Mouse (Mus musculus) kidney, postnatal 0 days (tissue): Measurements from ENCODE around the gene Slc31a2. TPM values are rescaled to one million over a fixed set of nuclear protein-coding genes. Genes with fewer than 3 reads are reported as not detected.
A peak's percentile ranks its signal among the peaks of the same experiment; 100 is the strongest.

Source experiments
- ATAC-seq: fragments of 200-750 bp; cut with Nextera tagmentation; replicated peaks from 2 replicates; pipeline ENCODE4 v1.8.0; 2017; ENCODE audit warnings: low read depth, moderate number of reproducible peaks, moderate TSS enrichment, moderate library complexity; ENCODE audit not compliant: low FRiP score
- DNase-seq: peaks from one replicate; pipeline ENCODE4 v3.0.0-alpha.2; 2016; ENCODE audit warnings: low spot score
- H3K27ac ChIP-seq: fragments of 300-500 bp; sonication (generic); 2 replicates; pipeline ENCODE4 v1.5.1; 2014; ENCODE audit warnings: mild to moderate bottlenecking
- H3K27me3 ChIP-seq: fragments of 300-500 bp; sonication (generic); 2 replicates; pipeline ENCODE4 v1.6.1; 2014; ENCODE audit warnings: low read length, mixed read lengths; ENCODE audit not compliant: insufficient read depth
- H3K36me3 ChIP-seq: fragments of 300-500 bp; sonication (generic); 2 replicates; pipeline ENCODE4 v1.6.1; 2014; ENCODE audit warnings: low read length, mixed read lengths; ENCODE audit not compliant: insufficient read depth
- H3K4me1 ChIP-seq: fragments of 300-500 bp; sonication (generic); replicated peaks from 2 replicates; pipeline ENCODE4 v1.6.1; 2014; ENCODE audit warnings: antibody characterized with exemption, low read length, mixed read lengths; ENCODE audit not compliant: insufficient read depth
- H3K4me2 ChIP-seq: fragments of 300-500 bp; sonication (generic); 2 replicates; pipeline ENCODE4 v1.6.1; 2014; ENCODE audit warnings: mild to moderate bottlenecking, low read length, moderate library complexity, mixed read lengths
- H3K4me3 ChIP-seq: fragments of 300-500 bp; sonication (generic); replicated peaks from 2 replicates; pipeline ENCODE4 v1.5.1; 2014; ENCODE audit warnings: low read depth, low read length
- H3K9ac ChIP-seq: fragments of 300-500 bp; sonication (generic); 2 replicates; pipeline ENCODE4 v1.6.1; 2014; ENCODE audit warnings: low read depth, low read length
- H3K9me3 ChIP-seq: fragments of 300-500 bp; sonication (generic); replicated peaks from 2 replicates; pipeline ENCODE4 v1.6.1; 2016; ENCODE audit warnings: low read length, inconsistent platforms, mixed read lengths
- CTCF ChIP-seq: IDR thresholded peaks from 2 replicates; pipeline ENCODE4 v1.5.1; 2016; ENCODE audit warnings: antibody characterized with exemption, low read depth, mild to moderate bottlenecking, moderate library complexity
- WGBS: fragments of 180-500 bp; shearing (Covaris S2); extraction: QIAGEN DNeasy Blood & Tissue Kit; methylation state at CpG from one replicate; pipeline ENCODE4 v1.1.7; 2014; 5-methylcytosine and 5-hydroxymethylcytosine counted together
- polyA plus RNA-seq: library from polyadenylated mRNA; unstranded; fragments of >200 nt; fragmentation: Nextera tagmentation; extraction: Ambion mirVana; gene quantifications from 2 replicates; pipeline ENCODE4 v1.2.1, GENCODE M21; 2015

Gene Slc31a2
- polyA plus RNA-seq, 1 experiment from 2014 or later = 18.1 TPM

- Histone ChIP-seq H3K27me3 (no peaks in the 10 kb centered on the region), H3K9ac (peak overlapping the region; percentile 74), H3K4me1 (peaks cover 6% of the 10 kb centered on the region; the same call in 1 of the 2 replicates), H3K9me3 (no peaks in the 10 kb centered on the region), H3K4me2 (peak overlapping the region; percentile 80), H3K27ac (peak overlapping the region; percentile 82), H3K4me3 (peak overlapping the region; percentile 72), H3K36me3 (0 out of 2 replicates have a peak, but pooled peaks cover 5% of the 10 kb centered on the region)
- peak; percentile 90 for ATAC-seq
- DNase-seq = peak; percentile 85
- TF ChIP-seq CTCF = peak; percentile 38
- WGBS = 0% methylated on average over 54 of the region's 55 CpGs
These were observed 24.1 kb downstream of the Slc31a2 start for GRCm38 (mm10) chr4:62286257-62286991.

DNA sequence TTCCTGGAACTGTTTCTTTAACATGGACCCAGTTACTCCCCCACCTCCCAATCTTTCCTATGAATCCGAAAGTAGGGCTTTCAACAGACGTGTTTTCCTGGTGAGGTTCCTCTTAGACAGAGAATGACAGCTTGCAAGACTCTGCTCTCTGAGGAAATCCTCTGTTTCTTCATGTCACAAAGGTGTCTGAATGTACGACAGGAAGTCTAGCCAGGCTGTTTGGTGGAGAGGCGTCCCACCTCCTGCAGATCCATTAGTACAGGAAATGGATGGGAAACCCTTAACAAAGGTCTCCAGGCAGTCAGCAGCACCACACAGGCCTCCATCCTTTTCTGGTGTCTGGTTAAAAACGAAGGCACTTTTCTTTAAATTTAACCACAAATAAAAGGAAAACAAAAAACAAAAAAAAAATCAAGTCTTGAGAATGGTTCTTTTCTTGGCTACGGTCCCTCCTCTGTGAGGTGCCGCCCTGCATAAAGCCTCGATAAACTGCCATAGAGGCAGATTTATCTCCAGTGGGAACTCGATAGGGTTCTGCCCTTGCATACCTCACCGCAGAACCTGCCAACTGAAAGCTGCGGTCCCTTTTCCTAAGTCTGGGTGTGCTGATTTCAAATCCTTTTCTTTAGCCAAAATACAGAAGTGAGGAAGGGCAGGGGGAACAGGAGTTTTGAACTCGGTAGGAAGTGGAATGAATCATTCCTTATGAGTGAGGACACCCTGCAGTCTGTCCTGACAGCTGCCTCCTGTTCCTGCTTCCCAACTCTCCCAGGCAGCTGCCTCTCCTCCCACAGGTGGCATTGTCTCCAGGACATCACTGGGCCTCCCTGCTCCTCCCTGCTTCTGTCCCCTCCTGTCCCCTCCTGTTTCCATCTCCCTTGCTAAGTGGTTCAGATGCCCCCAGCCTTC, 24.9 kb downstream of the Slc31a2 start:
- peak overlapping the region; percentile 80 for H3K4me2 ChIP-seq
- H3K9ac ChIP-seq = peak overlapping the region; percentile 74
- H3K36me3 ChIP-seq = 0 out of 2 replicates have a peak, but pooled peaks cover 5% of the 10 kb centered on the region
- H3K4me3 ChIP-seq = peak overlapping the region; percentile 72
- no peaks in the 10 kb centered on the region for H3K27me3 ChIP-seq
- ATAC-seq (no peak; the same call in 1 of the 2 replicates), DNase-seq (peak; percentile 64)
- no peaks in the 10 kb centered on the region for H3K9me3 ChIP-seq
- no peak for TF ChIP-seq CTCF
- WGBS = 3% methylated on average over 12 of the region's 12 CpGs
- peaks cover 6% of the 10 kb centered on the region; the same call in 1 of the 2 replicates for H3K4me1 ChIP-seq
- H3K27ac ChIP-seq = peak overlapping the region; percentile 82

- no peak for DNase-seq
- Histone ChIP-seq H3K27ac (no peak overlapping the region), H3K27me3 (no peaks in the 10 kb centered on the region), H3K4me1 (peaks cover 6% of the 10 kb centered on the region; the same call in 1 of the 2 replicates), H3K36me3 (0 out of 2 replicates have a peak, but pooled peaks cover 5% of the 10 kb centered on the region), H3K4me3 (no peak overlapping the region), H3K9me3 (no peaks in the 10 kb centered on the region), H3K4me2 (no peak overlapping the region), H3K9ac (no peak overlapping the region)
- ATAC-seq = no peak
- 88% methylated on average over 7 of the region's 7 CpGs for WGBS
- no peak for TF ChIP-seq CTCF
These were observed 26.9 kb downstream of the Slc31a2 start for GRCm38 (mm10) chr4:62289226-62289625.

- no peaks in the 10 kb centered on the region for H3K9me3 ChIP-seq
- no peak for TF ChIP-seq CTCF
- no peaks in the 10 kb centered on the region for H3K27me3 ChIP-seq
- H3K4me3 ChIP-seq = no peak overlapping the region
- H3K9ac ChIP-seq = no peak overlapping the region
- DNase-seq = no peak
- H3K4me1 ChIP-seq = peaks cover 6% of the 10 kb centered on the region; the same call in 1 of the 2 replicates
- 95% methylated on average over 9 of the region's 9 CpGs for WGBS
- ATAC-seq = no peak
- H3K4me2 ChIP-seq = no peak overlapping the region
- no peak overlapping the region for H3K27ac ChIP-seq
- H3K36me3 ChIP-seq = peaks cover 8% of the 10 kb centered on the region; the same call in 1 of the 2 replicates
These were observed 28.6 kb downstream of the Slc31a2 start for GRCm38 (mm10) chr4:62290816-62291505.

- Histone ChIP-seq H3K9ac (no peak overlapping the region), H3K4me1 (peaks cover 6% of the 10 kb centered on the region; the same call in 1 of the 2 replicates), H3K4me3 (no peak overlapping the region), H3K36me3 (peaks cover 19% of the 10 kb centered on the region; the same call in 1 of the 2 replicates), H3K9me3 (no peaks in the 10 kb centered on the region), H3K27me3 (no peaks in the 10 kb centered on the region), H3K4me2 (no peak overlapping the region), H3K27ac (no peak overlapping the region)
- 41% methylated on average over 8 of the region's 8 CpGs for WGBS
- DNase-seq (peak; percentile 53), ATAC-seq (no peak)
- no peak for TF ChIP-seq CTCF
These were observed 30.3 kb downstream of the Slc31a2 start for GRCm38 (mm10) chr4:62292461-62293180.
